Mouse (Mus musculus): ENCODE data around the gene Znrf3. TPM values are rescaled to one million over a fixed set of nuclear protein-coding genes. Genes with fewer than 3 reads are reported as not detected.

Gene Znrf3
- total and polyA plus RNA-seq, 2 experiments from 2014 or later, result 7.8 to 12.5 TPM

DNA sequence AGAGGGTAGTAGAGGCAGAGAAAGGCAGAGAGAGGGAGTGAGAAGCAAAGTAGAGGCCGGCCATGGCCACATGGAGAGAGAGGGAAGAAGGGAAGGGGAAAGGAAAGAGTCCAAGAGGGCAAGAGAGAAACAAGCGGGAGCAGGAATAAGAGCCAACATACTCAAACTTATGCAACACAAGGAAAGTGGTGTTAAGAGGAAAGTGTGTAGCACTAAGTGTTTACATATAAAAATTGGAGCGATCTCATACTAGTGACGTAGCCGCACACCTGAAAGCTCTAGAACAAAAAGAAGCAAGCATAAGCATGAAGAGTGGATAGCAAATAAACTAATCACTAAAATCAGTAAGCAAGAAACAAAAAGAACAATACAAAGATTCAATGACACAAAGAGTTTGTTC lies 95.2 kb downstream of the Znrf3 start:
- ATAC-seq (ENCODE audit: low FRiP score) (no peak), DNase-seq (ENCODE audit: low spot score) (no peak)
- 97% methylated on average over 5 of the region's 5 CpGs for WGBS
- H3K9me3 ChIP-seq (ENCODE audit: low read length), result no peaks in the 10 kb centered on the region
- no peak overlapping the region for H3K4me2 ChIP-seq (ENCODE audit: low read depth, low read length, poor library complexity, severe bottlenecking)
- H3K27ac ChIP-seq (ENCODE audit: low read depth, low read length), result no peak overlapping the region
- H3K9ac ChIP-seq (replicated peaks; ENCODE audit: low read length, poor library complexity, severe bottlenecking), result no peak overlapping the region
- TF ChIP-seq CTCF (IDR thresholded peaks at IDR 0.05), result no peak
- no peaks in the 10 kb centered on the region for H3K27me3 ChIP-seq (ENCODE audit: insufficient read depth, low read length)
- no peaks in the 10 kb centered on the region for H3K4me1 ChIP-seq (ENCODE audit: insufficient read depth, low read length)
- no peak overlapping the region for H3K4me3 ChIP-seq (ENCODE audit: low read depth, low read length)
- no peaks in the 10 kb centered on the region for H3K36me3 ChIP-seq (ENCODE audit: insufficient read depth, low read length)

DNA sequence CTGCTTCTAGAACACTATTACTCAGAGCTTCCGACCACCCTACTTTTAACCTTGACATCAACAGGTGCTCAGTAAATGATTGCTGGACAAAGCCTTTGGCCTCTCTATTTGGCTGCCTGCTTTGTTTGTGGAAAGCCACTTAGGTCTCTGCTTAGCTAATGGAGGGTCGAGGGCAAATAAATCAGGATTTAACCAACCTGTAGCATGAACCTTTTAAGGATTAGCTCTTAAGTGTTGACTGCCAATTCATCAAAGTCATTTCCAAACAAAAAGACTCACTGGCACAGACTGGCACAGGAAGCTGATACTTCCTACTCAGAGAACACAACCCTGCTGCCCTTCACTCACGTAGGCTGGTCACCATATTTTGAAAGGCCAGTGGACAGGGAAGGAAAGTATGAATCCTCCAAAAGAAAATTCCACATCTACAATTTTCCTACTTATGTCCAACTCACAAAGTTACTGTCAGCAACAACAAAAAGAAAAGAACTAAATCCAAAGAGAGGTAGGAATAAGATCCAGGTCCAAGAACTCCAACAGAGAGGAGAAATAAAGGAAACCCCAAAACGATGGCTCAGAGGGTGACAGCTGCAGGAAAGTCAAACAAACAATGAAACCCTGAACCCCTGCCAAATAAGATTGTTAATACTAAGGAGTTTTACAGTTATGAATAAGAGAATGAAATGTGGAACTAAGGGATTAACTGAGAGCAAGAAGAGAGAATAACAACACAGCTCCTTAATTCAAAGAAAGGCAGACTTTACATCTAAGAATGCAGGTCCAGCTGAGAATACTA lies 97.6 kb downstream of the Znrf3 start:
- Histone ChIP-seq H3K4me2 (ENCODE audit: low read depth, low read length, poor library complexity, severe bottlenecking) (no peak overlapping the region), H3K4me1 (ENCODE audit: insufficient read depth, low read length) (no peaks in the 10 kb centered on the region), H3K27me3 (ENCODE audit: insufficient read depth, low read length) (no peaks in the 10 kb centered on the region), H3K9ac (replicated peaks; ENCODE audit: low read length, poor library complexity, severe bottlenecking) (no peak overlapping the region), H3K4me3 (ENCODE audit: low read depth, low read length) (no peak overlapping the region), H3K9me3 (ENCODE audit: low read length) (no peaks in the 10 kb centered on the region), H3K27ac (ENCODE audit: low read depth, low read length) (no peak overlapping the region), H3K36me3 (ENCODE audit: insufficient read depth, low read length) (no peaks in the 10 kb centered on the region)
- no peak for ATAC-seq (ENCODE audit: low FRiP score)
- DNase-seq (ENCODE audit: low spot score), result no peak
- WGBS, result 42% methylated on average over 4 of the region's 4 CpGs
- TF ChIP-seq CTCF (IDR thresholded peaks at IDR 0.05), result no peak

DNA sequence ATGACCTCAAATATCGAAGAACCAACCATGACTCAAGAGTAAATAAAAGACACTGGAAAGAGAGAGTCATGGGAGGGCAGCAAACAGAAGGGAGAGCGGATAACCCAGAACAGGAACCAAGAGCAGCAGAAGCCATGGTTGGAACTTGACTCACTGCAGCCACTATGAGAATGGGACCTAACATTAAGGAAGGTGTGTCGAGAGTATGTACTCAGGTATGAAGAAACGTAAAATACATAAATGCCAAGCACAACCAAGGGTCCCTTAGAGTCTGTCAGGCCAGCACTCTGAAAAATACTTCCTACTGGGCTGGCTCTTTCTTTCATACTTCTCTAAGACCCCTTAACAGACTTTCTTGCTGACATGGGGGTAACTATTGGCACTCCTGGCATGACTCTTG lies 100.9 kb downstream of the Znrf3 start:
- no peaks in the 10 kb centered on the region for H3K4me1 ChIP-seq (ENCODE audit: insufficient read depth, low read length)
- no peak overlapping the region for H3K27ac ChIP-seq (ENCODE audit: low read depth, low read length)
- H3K4me3 ChIP-seq (ENCODE audit: low read depth, low read length), result no peak overlapping the region
- no peak overlapping the region for H3K9ac ChIP-seq (replicated peaks; ENCODE audit: low read length, poor library complexity, severe bottlenecking)
- no peaks in the 10 kb centered on the region for H3K9me3 ChIP-seq (ENCODE audit: low read length)
- H3K36me3 ChIP-seq (ENCODE audit: insufficient read depth, low read length), result no peaks in the 10 kb centered on the region
- no peak for TF ChIP-seq CTCF (IDR thresholded peaks at IDR 0.05)
- H3K4me2 ChIP-seq (ENCODE audit: low read depth, low read length, poor library complexity, severe bottlenecking), result no peak overlapping the region
- ATAC-seq (ENCODE audit: low FRiP score) (no peak), DNase-seq (ENCODE audit: low spot score) (no peak)
- no peaks in the 10 kb centered on the region for H3K27me3 ChIP-seq (ENCODE audit: insufficient read depth, low read length)
- WGBS, result 97% methylated on average over 4 of the region's 4 CpGs

DNA sequence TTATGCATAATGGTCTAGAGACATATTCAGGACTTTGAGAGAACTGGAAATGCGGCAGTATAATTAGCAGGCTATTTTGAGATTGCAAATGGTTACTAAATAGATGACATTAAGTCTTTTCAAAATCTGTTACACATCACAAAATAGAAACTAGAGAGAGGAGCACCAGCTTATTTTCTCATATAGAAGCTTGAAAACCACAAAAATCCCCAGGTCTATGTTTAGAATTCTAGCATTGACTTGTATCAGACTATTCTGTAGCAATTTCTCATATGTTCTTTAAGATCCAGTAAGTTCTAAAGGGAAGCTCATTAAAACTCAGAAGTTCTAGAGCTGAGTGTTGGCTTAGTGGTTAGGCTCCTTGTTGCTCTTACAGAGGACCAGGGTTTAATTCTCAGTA lies 104.9 kb downstream of the Znrf3 start:
- Histone ChIP-seq H3K27ac (ENCODE audit: low read depth, low read length) (no peak overlapping the region), H3K9me3 (ENCODE audit: low read length) (no peaks in the 10 kb centered on the region), H3K27me3 (ENCODE audit: insufficient read depth, low read length) (no peaks in the 10 kb centered on the region), H3K4me1 (ENCODE audit: insufficient read depth, low read length) (no peaks in the 10 kb centered on the region), H3K4me2 (ENCODE audit: low read depth, low read length, poor library complexity, severe bottlenecking) (no peak overlapping the region), H3K36me3 (ENCODE audit: insufficient read depth, low read length) (no peaks in the 10 kb centered on the region), H3K4me3 (ENCODE audit: low read depth, low read length) (no peak overlapping the region), H3K9ac (replicated peaks; ENCODE audit: low read length, poor library complexity, severe bottlenecking) (no peak overlapping the region)
- ATAC-seq (ENCODE audit: low FRiP score) (no peak), DNase-seq (ENCODE audit: low spot score) (no peak)
- 96% methylated on average over 1 of the region's 1 CpGs for WGBS
- TF ChIP-seq CTCF (IDR thresholded peaks at IDR 0.05), result no peak

DNA sequence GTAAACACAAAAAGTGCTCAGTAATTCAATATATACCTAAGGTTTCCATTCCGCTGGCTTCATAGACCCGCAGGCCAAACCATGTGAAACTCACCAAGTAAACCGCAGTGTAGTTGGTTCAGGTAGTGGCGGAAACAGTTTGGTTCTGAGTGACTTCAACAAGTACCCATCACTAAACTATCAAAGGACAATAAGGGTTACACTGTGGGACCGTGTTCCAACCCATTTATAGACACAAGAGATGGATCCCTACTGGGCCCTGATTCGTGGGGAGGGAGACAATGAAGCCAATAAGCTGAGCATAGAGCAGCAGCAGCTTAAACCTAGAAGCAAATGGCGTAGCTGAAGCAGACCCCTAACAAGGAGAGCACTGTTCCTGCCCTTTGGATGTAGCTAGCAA lies 107.8 kb downstream of the Znrf3 start:
- Histone ChIP-seq H3K36me3 (ENCODE audit: insufficient read depth, low read length) (no peaks in the 10 kb centered on the region), H3K27me3 (ENCODE audit: insufficient read depth, low read length) (no peaks in the 10 kb centered on the region), H3K4me1 (ENCODE audit: insufficient read depth, low read length) (no peaks in the 10 kb centered on the region), H3K9me3 (ENCODE audit: low read length) (no peaks in the 10 kb centered on the region), H3K4me2 (ENCODE audit: low read depth, low read length, poor library complexity, severe bottlenecking) (no peak overlapping the region), H3K4me3 (ENCODE audit: low read depth, low read length) (no peak overlapping the region), H3K9ac (replicated peaks; ENCODE audit: low read length, poor library complexity, severe bottlenecking) (no peak overlapping the region), H3K27ac (ENCODE audit: low read depth, low read length) (no peak overlapping the region)
- no peak for TF ChIP-seq CTCF (IDR thresholded peaks at IDR 0.05)
- DNase-seq (ENCODE audit: low spot score) (no peak), ATAC-seq (ENCODE audit: low FRiP score) (no peak)
- WGBS, result 89% methylated on average over 7 of the region's 7 CpGs

DNA sequence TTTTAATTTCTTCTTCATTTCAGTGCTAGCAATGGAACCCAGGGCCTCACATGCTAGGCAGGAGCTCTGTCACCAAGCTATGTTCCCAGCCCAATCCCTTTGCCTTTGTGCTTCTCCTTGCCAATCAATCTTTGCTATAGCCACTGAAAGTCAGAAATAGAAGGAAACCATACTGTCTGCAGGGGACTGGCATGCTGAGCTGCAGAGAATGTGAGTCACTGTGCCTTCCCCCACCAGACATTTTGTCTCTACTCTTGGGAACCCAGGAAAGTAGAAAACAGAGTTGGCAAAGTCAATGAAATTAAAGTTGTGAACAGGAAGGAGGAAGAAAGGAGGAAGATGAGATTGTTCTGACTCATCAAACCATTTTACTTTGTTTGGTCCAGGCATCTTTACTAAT lies 108.4 kb downstream of the Znrf3 start:
- Histone ChIP-seq H3K4me2 (ENCODE audit: low read depth, low read length, poor library complexity, severe bottlenecking) (no peak overlapping the region), H3K4me1 (ENCODE audit: insufficient read depth, low read length) (no peaks in the 10 kb centered on the region), H3K9me3 (ENCODE audit: low read length) (no peaks in the 10 kb centered on the region), H3K27me3 (ENCODE audit: insufficient read depth, low read length) (no peaks in the 10 kb centered on the region), H3K4me3 (ENCODE audit: low read depth, low read length) (no peak overlapping the region), H3K9ac (replicated peaks; ENCODE audit: low read length, poor library complexity, severe bottlenecking) (no peak overlapping the region), H3K27ac (ENCODE audit: low read depth, low read length) (no peak overlapping the region), H3K36me3 (ENCODE audit: insufficient read depth, low read length) (no peaks in the 10 kb centered on the region)
- DNase-seq (ENCODE audit: low spot score), result no peak
- no peak for ATAC-seq (ENCODE audit: low FRiP score)
- TF ChIP-seq CTCF (IDR thresholded peaks at IDR 0.05), result no peak
